Mouse (Mus musculus): ENCODE measurements around the gene Cry2.

Gene Cry2

DNA sequence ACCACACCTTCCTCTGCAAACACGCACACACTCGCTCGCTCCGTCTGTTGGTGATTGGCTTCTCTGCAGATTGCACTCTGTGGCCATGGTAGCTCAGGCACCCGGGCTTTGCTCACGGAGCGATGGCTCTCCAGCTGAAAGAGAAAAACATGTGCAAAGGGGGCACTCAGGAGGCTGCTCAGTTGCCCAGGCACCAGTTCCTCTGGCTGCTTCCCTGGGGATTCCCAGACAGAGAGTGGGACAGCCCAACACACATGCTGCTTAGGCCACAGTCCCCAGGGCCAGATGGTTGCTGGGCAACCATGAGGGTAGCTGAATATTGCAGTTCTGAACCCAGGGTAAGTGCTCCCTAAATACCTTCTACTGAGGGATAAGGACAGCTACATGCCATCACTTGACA, 28.2 kb downstream of the Cry2 start:
- POLR2A ChIA-PET, result interaction anchor here in 3 of 4 experiments (0.8 to 1.2 kb wide), 5 partner anchors 10 to 34 kb away, joined by 3 to 4 read pairs (median 3); partner anchors contain the start of gene Large2 (in 1 of the 3)
- CTCF ChIA-PET, result no interaction called here

DNA sequence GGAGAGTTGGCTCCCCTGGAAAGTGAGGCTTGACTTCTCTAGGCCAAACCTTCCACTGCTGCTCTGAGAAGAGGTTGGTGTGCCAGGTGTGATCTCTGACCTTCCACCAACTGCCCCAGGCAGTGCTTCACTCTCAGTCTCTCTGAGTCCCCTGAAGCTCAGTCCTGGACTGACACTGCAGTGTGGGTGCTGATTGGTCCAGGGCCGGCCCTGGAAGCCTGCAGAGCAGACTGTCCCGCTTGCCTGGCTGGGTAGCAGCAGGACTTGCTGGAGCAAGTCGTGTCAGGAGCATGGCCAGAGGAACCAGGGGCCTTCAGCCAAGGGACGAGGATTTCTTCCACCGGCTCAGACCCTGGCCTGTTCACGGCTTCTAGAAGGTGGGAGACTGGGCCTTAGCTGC, 29.1 kb downstream of the Cry2 start:
- ChIA-PET POLR2A (interaction anchor here in 3 of 4 experiments (1.2 to 1.6 kb wide), 3 partner anchors 11 to 20 kb away, joined by 3 to 5 read pairs (median 4); no protein-coding TSS in a partner anchor), CTCF (no interaction called here)

DNA sequence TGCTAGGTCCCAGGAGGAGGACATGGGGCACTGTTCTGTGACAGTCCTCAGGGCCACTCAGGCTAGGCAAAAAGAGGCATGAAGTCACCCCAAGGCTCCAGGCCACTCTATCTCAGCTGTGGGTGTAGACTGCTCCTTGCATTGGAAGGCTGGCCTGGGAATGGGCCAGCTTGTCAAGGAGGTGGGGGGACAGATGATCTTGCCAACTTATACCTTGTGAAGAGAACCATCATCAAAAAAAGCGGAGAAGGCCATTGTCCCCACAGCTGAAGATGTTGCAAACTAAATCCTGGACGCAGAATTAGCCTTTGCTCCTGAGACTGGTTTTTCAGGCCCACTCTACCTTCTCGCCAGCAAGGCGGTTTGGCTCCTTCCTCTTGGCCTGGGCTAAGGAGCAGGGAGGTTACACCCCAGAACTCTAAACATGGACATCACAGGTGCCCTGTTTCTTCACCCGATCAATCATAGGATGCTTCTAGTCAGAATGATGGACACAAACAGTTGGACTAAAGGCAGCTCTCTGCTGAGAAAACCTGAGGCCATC, 30.0 kb downstream of the Cry2 start:
- POLR2A ChIA-PET, result interaction anchor here in 2 of 4 experiments (0.6 to 1.6 kb wide), 4 partner anchors 21 to 747 kb away, joined by 3 to 5 read pairs (median 4); no protein-coding TSS in a partner anchor
- CTCF ChIA-PET, result no interaction called here

DNA sequence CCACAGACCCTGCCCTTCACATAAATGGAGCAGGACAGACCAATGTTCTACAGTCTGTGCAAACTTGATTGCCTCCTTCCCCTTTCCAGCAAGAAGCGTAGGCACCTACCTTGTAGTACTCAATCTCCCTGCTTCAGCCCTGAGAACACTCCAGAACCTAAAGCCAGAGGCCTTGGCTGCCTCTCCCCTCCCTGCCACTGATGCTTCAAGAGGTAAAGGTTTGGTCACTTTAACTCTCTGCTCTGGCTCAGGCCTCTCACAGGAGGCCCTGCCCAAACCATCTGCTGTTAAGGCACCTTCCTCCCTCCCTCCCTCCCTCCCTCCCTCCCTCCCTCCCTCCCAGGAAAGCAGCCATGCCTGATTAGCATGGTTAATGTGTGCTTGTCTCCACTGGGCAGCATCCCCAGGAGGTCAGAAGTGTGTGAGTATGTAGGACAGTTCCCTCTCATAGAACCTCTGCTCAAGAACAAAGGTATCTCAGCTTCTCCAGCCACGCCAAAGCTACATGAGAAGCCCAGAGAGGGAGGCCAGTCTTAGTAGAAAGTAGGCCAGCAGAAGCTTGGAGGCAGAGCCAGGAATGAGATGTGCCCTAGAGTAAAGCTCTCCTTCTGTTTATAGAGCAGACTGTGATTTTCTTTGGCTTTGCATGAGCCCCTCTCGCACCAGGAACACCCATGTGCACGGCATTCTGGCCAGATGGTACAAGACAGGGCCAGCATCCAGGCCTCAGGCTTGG, 31.1 kb downstream of the Cry2 start:
- CTCF ChIA-PET, result interaction anchor here in 1 of 4 experiments (0.9 kb wide), 1 partner anchor 17 kb away, joined by 3 read pairs; no protein-coding TSS in a partner anchor
- POLR2A ChIA-PET, result interaction anchor here in 2 of 4 experiments (1.4 to 1.8 kb wide), 2 partner anchors 27 to 29 kb away, joined by 4 to 5 read pairs; no protein-coding TSS in a partner anchor

DNA sequence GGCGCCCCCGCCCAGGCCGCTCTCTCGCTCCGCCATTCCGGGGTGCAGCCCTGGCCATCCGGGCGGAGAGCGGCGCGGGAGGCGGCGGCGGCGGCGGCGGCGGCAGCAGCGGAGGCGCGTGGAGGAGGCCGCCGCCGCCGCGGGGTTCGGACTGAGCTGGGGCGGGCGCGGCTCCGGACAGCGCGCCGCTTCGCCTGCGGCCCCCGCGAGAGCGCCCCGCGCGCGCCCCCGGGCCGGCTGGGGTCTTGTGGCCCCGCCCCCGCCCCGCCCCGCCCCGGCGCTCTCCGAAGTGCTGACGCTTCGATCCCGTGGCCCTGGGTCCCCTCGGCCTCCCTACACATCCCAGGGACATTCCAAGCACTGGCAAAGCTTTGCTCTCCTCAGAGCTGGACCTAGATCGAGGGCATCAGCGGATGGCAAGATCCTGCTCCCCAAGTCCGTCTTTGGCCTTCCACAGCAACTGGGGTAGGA, 32.7 kb downstream of the Cry2 start, which contains the start of gene Mapk8ip1:
Gene Mapk8ip1 (minus strand): TSS at position 173 of the 471 bp plus-strand sequence.
- ChIA-PET POLR2A (interaction anchor here in 3 of 4 experiments (0.5 to 4.4 kb wide), 17 partner anchors 8 to 469 kb away, joined by 3 to 19 read pairs (median 5); partner anchors contain the start of genes Large2 (in 2 of the 3), Mdk (in 1 of the 3), Pex16 (in 1 of the 3) and Slc35c1 (in 1 of the 3)), CTCF (interaction anchor here in 2 of 4 experiments (0.5 to 0.8 kb wide), 2 partner anchors 25 to 187 kb away, joined by 3 to 7 read pairs; no protein-coding TSS in a partner anchor)

DNA sequence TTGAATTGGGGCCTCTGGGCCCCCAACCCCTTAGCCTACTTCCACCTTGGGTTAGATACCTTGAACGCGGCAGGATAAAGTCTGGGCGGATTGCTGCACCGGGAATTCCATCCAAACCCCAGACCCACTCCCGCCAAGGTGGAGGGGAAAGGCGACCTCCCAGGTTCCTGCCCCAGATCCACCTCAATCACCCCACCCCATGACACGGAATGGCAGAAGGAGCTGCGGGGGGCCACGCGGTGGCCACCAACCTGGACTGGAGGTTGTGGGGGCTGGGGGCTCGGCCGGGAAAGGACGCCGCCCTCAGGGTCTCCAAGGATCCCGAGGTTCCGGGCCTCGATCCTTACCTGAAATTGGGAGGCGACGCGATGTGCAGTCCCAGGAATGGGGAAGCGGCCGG, 33.2 kb downstream of the Cry2 start:
- CTCF ChIA-PET, result interaction anchor here in 2 of 4 experiments (0.5 to 0.8 kb wide), 2 partner anchors 26 to 187 kb away, joined by 3 to 7 read pairs; no protein-coding TSS in a partner anchor

DNA sequence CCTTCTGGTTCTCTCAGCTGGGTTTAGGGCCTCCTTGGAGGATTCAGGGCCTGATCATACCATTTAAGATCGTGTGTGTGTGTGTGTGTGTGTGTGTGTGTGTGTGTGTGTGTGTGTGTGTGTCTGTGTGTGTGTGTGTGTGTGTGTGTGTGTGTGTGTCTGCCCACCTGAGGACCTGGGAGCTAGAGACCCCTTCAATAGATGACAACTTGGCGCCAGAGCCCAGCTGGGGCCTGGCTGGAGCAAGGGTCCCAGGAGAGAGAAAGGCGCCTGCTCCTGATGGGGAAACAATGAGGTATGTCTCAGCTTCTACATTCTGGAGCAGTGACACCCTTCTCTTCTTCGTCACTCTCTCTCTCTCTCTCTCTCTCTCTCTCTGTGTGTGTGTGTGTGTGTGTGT, 34.0 kb downstream of the Cry2 start:
- ChIA-PET CTCF (interaction anchor here in 2 of 4 experiments (0.5 to 0.7 kb wide), 5 partner anchors 20 to 1156 kb away, joined by 3 to 5 read pairs (median 3); no protein-coding TSS in a partner anchor), POLR2A (interaction anchor here in 3 of 4 experiments (0.7 to 4.4 kb wide), 13 partner anchors 9 to 392 kb away, joined by 3 to 19 read pairs (median 6); partner anchors contain the start of genes Large2 (in 2 of the 3) and Pex16 (in 1 of the 3))

More for the DNA sequence above, 33.2 kb downstream of the Cry2 start:
- POLR2A ChIA-PET, result interaction anchor here in 3 of 4 experiments (0.6 to 4.4 kb wide), 15 partner anchors 9 to 393 kb away, joined by 3 to 19 read pairs (median 5); partner anchors contain the start of genes Large2 (in 2 of the 3), Pex16 (in 1 of the 3) and Slc35c1 (in 1 of the 3)

DNA sequence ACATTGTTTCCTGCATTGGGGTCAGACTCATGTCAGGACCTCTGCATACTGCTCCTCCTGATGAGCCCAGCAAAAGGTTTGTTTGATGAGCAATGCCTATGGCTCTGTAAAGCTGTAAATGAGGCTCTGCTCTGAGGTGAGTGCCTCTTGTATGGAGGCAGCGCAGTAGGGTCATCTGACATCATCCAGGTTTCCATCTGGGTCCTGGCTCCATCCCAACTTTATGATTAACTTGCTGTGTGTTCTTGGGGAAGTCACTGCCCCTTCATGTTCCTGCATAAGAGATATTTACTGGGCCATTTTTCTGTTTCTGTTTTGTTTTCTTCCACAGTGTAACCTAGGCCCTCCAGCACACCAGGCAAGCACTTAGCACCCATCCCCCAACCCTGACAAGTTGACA, 36.4 kb downstream of the Cry2 start:
- ChIA-PET CTCF (no interaction called here), POLR2A (interaction anchor here in 1 of 4 experiments (4.4 kb wide), 1 partner anchor 27 kb away, joined by 19 read pairs; no protein-coding TSS in a partner anchor)

DNA sequence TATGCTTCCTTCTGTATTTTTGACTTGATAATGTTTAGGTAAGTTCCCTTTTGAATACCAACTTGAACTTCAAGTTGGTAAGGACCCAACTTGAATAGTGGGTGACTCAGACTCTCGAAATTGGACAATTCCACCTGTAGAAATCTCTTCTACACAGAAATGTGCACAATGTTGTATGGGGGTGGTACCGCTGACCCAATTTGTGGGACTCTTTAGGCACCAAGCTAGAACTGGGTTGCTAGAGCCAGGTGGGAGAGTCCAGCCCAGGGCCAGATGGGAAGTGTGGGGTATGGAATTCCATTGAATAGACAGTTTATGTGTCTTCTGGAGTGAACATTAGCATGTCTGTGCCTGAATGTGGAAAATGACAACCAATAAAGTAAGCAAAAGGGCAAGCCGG, 38.3 kb downstream of the Cry2 start:
- CTCF ChIA-PET, result no interaction called here

DNA sequence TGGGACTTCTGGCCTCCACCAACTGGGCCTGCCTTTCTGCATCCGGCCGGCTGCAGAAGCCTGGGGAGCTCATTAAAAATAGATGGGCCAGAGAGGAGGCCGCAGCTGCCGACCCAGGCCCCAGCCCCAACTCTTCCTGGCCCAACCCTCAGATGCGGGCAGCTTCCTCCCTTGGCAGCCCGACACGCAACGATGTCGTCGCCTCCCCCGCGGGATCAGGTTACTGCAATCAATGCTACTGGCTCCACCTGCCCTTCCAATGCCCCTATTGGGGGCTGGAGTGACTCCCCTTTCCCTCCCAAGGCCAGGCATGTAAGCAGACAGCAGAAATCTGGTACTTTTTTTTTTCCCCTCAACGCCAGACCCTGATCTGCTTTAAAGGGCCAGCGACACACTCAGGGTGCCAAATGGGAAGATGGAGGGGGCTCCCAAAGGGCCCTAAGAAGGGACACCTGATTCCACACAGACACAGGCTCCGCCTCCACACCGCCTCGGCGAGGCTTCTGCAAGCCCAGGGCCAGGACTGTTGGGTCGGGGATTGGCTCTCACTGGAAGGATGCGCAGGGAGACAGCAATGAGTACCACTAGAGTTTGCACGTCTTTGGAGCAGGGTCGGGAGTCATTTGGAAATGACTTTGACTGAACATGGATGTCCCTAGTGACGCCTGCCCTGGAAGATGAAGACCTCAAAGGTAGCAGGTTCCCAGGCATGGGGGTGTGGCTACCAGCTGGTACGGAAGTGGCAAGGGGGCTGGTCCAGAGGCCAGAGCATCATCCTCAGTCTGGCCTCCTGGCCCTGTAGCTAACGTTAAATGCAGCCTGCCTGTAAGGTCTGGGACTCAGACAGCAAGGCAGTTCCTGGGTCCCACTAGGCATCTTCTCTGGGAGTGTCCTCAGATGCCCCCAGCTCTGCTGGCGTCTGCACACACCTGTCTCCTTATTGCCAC, 41.3 kb downstream of the Cry2 start:
- CTCF ChIA-PET, result interaction anchor here in 1 of 4 experiments (0.6 to 0.8 kb wide), 2 partner anchors 30 to 413 kb away, joined by 3 to 4 read pairs; no protein-coding TSS in a partner anchor
- POLR2A ChIA-PET, result interaction anchor here in 3 of 4 experiments (0.5 to 2.7 kb wide), 13 partner anchors 9 to 1126 kb away, joined by 3 to 13 read pairs (median 3); partner anchors contain the start of genes Large2 (in 2 of the 3), Mapk8ip1 (in 1 of the 3), Mdk (in 1 of the 3) and Pex16 (in 1 of the 3)

More for the DNA sequence above, 38.3 kb downstream of the Cry2 start:
- POLR2A ChIA-PET, result interaction anchor here in 2 of 4 experiments (0.9 to 1.9 kb wide), 2 partner anchors 19 to 43 kb away, joined by 3 to 4 read pairs; no protein-coding TSS in a partner anchor

DNA sequence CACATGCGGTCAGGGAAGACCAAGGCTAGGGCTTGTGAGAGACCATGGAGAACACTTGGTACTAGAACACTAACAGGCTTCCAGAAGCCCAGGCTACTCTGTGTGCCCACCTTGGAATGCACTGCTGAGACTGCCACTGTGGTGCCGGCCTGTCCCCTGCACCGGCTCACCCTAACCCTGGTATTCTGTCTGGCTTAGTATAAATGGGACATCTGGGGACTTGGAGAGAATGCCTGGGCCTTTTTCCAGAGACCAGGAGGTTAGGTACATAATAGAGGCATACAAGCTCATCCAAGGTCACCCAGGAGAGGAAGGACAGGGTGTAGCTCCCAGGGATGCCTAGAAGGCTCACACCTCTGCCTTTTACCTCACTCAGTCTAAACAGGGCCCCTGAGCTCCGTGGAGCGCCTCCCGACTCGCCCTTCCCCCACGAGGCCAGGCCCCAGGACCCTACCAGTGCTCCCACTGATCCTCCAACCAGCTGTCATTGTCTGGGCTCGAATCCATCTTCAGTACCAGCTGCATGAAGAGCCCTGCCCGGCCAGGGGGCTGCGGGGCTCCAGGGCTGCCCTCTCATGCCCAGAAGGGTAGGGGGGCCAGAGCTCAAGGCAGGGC, 42.0 kb downstream of the Cry2 start:
- CTCF ChIA-PET, result interaction anchor here in 1 of 4 experiments (0.8 kb wide), 1 partner anchor 31 kb away, joined by 3 read pairs; no protein-coding TSS in a partner anchor
- POLR2A ChIA-PET, result interaction anchor here in 2 of 4 experiments (0.5 to 2.7 kb wide), 10 partner anchors 9 to 1126 kb away, joined by 3 to 13 read pairs (median 3); partner anchors contain the start of genes Large2 (in 2 of the 2), Mapk8ip1 (in 1 of the 2), Mdk (in 1 of the 2) and Pex16 (in 1 of the 2)

DNA sequence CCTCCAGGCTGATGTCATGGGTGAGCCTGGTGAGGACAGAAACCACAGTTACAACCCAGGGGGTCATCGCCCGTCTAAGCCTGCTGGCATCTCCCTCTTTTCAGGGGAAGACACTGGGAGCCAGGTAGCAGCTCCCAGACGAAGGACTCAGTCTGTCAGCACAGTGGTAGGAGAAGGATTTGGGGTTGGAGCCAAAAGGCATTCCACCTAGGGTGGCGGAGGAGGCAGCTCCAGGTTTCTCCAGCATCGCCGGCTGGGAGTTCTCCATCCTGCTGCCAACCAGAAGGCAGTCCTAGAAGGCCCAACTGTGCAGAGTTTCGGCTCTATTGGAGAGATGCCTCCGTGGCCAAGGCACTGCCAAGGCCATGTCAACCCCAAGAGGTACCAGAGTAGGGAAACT, 42.7 kb downstream of the Cry2 start:
- POLR2A ChIA-PET, result interaction anchor here in 2 of 4 experiments (1.3 to 2.7 kb wide), 2 partner anchors 16 kb away, joined by 3 to 13 read pairs; partner anchors contain the start of genes Large2 (in 2 of the 2) and Pex16 (in 1 of the 2)
- CTCF ChIA-PET, result no interaction called here

DNA sequence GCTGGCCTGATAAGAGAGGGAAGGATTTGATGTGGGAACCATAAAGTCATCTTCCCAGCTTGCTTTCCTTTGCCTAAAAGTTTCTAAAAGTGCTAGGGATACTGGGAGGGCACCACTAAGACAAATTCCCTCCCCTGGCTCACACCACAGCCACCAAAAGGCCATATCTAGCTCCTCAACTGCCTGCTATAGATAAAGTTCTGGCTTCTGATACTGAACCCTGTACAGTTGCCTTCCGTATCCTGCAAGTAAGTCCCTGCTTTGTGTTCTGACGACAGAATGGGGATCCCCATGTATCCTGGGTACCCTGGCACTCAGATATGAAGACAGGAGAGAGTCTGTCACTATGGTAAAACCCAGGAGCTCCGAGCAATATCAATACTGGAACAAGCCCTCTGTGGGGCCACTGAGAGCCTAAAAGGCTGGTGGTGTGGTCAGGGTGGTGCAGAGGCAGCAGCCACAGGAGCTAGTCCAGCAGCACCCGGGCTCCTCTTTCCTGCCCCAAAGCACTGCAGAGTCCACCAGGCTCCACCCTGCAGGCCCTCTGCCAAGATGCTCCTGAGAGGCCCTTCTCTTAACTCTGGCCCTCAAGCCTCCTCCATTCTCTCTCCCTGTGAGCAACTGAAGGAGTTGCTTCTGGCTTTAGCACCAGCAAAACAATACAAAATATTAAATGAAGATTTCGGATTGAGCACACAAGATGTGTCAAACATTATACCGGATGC, 43.5 kb downstream of the Cry2 start:
- ChIA-PET CTCF (no interaction called here), POLR2A (interaction anchor here in 2 of 4 experiments (0.5 to 5.4 kb wide), 11 partner anchors 10 to 1913 kb away, joined by 3 to 26 read pairs (median 4); partner anchors contain the start of genes Large2 (in 1 of the 2), Mapk8ip1 (in 1 of the 2) and Pex16 (in 1 of the 2))

DNA sequence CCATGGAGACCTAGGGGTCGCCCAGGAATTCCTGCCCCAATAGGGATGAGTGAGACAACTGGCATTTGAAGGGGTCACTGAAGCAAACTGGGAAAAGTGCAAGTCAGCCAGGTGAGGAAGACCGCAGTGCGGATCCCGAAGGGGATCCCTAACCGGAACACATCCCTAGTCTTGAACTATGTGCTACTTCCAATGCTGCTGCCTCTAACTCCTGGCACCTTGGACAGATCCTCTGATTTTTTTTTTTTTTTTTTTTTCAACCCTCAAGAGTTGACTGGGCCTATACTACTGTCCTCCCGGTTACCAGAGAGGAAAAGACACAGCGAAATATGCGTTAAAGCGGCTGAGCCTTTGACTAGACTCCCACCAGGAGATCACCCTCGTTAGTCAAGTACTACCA, 44.2 kb downstream of the Cry2 start:
- POLR2A ChIA-PET, result interaction anchor here in 2 of 4 experiments (0.7 to 5.4 kb wide), 10 partner anchors 11 to 1914 kb away, joined by 3 to 26 read pairs (median 4); partner anchors contain the start of genes Large2 (in 1 of the 2), Mapk8ip1 (in 1 of the 2) and Pex16 (in 1 of the 2)
- CTCF ChIA-PET, result no interaction called here

DNA sequence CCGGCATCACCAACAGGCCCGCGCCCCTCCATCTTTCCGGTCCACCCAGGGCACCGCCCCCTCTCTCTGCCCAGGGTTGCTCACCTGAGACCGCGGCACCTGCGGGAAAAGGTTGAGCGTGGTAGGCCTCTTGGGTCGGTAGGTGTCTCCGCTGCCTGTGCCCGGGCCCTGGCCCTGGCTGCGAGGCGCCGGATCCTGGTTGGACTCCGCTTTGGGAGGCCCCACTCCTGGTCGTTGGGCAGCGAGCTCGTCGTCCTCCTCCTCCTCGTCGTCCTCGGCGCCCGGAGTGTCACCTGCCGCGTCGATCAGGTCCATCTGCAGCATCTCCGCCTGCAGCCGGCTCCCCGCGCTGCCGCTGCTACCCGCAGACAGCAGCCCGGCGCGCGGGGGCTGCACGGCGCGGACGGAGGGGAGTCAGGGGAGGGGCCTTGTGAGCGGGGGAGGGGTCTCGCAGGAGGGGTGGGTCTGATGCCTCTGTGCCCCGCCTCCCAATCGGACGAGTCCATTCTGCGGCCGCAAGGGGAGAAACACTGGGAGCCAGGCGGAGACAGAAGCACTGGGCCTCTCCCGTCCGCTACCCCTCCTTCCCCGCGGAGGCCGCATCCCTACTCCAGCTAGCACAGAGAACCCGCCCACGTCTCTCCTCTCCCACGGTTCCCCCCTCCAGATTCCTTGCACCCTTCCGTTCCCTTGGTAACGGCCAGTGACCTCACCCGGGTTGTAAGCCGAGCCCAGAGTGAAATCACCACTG, 44.8 kb downstream of the Cry2 start:
- POLR2A ChIA-PET, result interaction anchor here in 3 of 4 experiments (0.6 to 5.4 kb wide), 10 partner anchors 11 to 39 kb away, joined by 3 to 41 read pairs (median 7); partner anchors contain the start of genes Large2 (in 2 of the 3), Pex16 (in 2 of the 3) and Mapk8ip1 (in 1 of the 3)
- CTCF ChIA-PET, result no interaction called here
